Mouse (Mus musculus) spleen, postnatal 10 days (tissue): Measurements from ENCODE around the gene Pcsk5.

Experiments
- DNase-seq, 2 experiments: peaks; one replicate each; pipeline ENCODE4 v3.0.0; 2021 to 2022; ENCODE audit warnings: low spot score in 2 of 2

Pcsk5 gene

DNA sequence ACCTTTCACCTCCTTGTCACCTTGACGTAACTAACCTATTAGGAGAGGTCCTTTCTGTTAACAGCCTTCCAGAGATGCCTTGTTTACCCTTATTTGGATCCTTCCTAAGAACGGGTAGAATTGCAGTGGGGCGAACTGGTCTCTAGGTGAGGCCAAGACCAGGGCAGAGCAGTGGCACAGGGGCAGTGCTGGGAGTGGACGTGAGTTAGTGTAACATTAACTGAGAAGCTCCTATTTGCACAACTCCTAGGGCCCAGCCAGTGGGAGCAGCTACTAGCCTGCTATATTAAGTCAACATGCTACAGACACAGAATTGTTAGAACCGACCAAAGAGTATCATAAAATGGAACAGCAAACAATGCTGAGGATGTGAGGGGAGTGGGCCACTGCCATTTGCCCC, 30.8 kb downstream of the Pcsk5 start:
- DNase-seq = no peak

DNA sequence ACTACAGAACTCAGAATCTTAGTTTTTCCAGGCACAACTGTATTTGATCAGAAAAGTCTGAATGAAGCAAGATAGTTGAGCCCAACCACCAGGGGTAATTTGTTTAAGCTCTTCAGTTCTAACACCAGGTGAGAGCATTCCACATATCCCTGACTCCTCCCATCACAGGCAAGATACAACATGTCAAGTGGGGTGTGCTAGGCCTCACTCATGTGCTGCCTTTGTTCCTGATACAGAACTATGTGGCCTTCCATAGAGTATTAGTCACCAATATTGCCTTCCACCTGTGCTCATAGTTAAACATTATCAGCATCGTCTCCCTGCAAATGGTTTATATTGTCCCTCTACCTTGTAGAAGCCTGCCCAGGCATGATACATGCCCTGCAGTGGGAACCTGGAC, 36.6 kb downstream of the Pcsk5 start:
- no peak for DNase-seq

DNA sequence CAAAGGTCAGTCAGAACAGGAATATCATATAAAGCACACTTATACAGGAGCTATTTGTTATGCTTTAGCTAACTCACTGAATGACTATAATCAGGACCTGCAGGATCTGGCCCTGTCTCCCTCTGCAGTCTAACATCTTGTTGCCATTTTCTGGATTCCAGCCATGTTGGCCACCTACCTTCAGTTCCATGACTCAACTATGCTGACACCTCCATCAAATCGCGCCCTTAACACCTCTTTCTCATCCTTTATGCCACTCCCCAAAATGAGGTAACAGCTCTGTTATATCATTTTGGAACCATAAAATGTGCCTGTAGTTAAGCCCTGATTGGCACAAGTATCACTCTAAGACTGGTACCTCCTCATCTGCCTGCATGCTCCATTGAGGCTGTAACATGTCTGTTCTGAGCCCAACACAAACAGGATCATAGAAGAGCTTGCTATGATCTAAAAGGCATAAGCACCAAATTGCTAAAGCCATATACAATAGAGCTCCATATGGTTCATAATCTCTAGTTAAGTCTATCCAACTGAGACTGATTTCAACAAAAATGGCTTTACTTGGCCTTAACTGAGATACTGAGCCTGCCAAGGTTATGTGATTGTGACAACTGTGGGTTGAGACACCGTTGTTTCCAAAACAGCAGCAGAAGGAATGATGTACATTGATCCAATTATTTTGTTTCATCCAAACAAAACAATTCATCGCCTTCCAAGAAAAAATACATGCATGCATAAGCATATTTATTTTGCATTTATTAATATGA, 37.8 kb downstream of the Pcsk5 start:
- DNase-seq = no peak

- DNase-seq = no peak
Measured at GRCm38 (mm10) chr19:17793457-17793856, 44.0 kb downstream of the Pcsk5 start.

DNA sequence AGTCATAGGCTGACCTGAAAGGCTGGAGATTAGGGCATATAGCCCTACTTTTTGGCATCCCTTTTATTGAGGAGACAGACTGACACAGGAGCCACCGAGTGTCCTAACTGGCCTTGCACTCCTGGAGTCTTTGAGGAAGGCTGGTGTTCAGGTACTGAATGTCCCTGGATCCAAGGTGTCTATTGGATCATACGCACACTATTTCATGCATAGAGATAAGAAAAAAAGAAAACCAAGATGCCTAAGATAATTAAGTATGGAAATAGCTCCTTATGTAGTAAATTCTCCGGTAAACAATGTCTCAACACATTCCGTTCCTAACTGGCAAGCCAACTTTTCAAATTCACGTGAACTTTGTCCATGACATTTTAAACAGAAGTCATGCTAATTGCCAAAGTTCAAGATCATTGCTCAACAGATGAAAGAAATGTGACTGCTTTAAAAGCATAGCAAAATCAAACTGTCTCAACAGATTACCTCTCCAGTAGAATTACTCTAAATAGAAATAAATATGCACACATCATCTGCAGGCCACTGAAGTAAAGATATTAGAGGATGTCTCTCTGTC, 45.9 kb downstream of the Pcsk5 start:
- DNase-seq = no peak

DNA sequence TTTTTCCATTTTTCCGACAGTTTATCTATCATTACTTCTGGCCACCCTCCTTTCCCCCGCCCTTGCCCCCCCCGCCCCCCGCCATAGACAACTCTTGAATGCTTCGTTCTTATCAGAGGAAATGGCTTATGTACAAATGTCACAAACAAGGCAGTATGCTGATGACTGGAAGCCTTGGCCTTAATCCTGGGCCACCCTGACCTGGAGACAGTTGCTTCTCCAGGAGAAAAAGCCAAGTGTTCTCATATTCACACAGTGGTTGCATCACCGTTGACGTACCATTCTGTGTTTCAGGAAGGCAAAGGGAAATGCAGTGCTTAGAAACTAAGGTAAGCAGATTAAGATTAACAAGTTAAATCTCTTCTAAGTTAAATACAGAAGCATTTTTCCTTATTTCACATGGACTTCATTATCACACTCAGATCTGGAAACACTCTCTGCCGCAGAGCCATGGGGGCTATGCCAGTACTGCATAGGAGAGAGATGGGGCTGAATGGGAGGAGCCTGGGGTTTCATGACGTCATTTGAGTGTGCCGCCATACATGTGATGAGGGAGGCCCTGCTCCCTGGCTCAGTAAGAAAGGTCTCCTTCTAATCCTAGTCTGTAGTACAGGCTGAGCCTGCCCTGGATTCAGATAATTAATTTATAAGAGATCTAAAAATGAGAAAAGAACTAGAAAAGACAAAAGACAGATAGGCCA, 48.7 kb downstream of the Pcsk5 start:
- DNase-seq = no peak

- no peak for DNase-seq
Measured at GRCm38 (mm10) chr19:17786744-17787143, 50.7 kb downstream of the Pcsk5 start.

DNA sequence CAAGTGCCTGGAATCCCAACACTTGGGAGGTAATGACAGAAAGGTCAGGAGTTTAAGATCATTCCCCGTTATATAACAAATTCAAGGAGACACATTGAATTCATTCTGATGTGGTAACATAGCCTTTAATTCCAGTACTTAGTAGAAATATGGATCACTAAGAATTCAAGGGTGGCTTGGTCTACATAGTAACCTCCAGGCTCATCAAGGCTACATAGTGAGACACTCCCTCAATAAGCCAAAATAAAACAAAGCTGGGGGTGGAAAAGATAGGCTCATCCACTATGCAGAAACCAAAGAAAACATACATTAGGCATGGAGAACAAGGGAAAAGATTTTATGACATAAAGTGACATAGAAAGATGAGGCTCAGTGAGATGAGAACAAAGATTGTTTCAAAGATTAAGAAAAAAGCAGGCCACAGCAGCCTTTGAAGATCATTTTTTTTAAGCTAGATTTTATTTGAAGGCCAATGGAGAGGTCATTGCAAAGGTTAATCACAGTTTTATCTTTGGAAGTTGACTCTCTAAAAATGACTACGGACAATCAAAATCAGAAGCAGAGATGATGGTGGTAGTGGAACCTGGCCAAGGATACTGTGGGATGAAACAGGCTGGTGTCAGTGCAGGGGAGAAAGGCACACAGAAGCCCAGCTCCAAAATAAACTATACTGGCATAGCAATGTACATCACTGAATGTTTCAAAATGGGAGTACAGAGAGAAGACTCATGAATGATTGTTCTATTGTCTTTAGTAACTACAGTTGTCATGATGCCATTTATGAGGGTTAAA, 52.8 kb downstream of the Pcsk5 start:
- no peak for DNase-seq

- DNase-seq = no peak
Measured at GRCm38 (mm10) chr19:17783231-17783630, 54.2 kb downstream of the Pcsk5 start.

DNA sequence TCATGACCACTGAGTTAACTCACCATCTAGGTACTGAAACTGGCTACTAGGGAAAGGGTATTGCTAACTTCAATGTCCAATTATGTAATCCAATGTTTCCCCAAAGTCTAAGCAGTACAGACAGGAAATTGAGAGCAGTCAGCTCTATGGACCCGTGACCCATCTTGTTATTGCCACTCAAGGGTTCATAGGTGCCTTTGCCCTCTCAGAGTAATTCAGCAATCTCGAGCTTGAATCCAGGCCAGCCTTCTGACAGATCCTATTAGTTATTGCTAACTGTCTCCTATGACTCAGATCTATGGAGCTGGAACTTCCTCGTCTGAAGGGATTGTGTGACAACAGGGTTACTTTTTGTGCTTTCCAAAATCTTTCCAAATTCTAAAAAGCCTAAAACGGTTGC, 56.1 kb downstream of the Pcsk5 start:
- DNase-seq = no peak

- no peak for DNase-seq
Measured at GRCm38 (mm10) chr19:17775943-17776342, 61.5 kb downstream of the Pcsk5 start.

DNA sequence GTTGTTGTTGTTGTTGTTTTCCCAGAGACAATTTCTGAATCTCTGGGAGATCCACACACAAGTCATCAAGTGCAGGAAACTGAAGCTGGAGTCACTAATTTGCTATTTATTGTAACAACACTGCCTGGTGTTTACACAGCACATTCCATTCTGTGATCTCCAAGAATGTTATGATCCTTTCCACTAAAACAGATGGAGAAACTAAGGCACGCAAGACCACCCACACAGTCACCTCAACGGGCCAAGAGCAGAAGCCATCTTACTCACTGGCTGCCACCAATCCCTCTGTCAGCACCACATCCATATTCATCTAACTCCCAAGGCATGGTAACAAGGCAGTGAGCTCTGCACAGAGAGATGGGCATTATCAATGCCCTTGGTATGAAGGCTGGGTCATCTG, 62.3 kb downstream of the Pcsk5 start:
- DNase-seq = no peak

GRCm38 (mm10) chr19:17774061-17774460, 63.4 kb downstream of the Pcsk5 start:
- DNase-seq = no peak

- no peak for DNase-seq
Measured at GRCm38 (mm10) chr19:17769610-17770399, 67.6 kb downstream of the Pcsk5 start.

DNA sequence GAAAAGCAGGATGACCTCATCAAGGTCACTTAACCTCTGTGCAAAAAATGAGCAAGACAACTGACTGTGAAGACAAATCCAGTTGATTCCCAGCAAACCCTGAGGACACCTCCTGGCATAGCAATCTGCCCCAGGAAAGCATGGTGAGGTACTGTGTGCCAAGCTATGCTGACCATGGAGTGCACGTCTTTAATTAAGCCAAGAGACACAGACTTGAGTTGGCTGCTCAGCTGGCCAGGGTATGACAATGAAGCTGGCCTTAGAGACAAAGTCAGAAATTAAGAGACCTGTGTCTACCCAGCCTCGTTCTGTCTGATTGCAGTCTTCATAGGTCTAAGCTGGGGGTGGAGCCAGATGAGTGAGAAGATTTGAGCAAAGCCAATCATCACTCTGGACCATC, 72.4 kb downstream of the Pcsk5 start:
- DNase-seq = no peak

DNA sequence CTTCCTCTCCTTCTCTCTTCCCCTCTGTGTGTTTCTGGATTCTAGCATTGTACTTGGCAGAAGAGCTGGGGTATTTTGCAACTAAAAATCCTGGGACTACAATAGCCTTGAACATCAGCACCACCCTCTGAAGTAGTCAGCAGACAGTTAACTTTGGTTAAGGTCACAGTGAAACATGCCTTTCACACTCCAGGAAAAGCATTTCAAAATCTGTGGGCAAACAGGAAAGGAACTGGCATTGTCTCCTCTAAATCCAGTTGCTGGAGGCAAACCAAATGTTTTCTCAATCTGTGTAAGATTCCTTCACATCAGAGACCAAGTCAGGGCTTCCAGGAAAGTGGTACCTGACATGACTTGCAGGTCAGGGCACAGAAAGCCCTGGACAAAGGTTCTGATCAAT, 74.7 kb downstream of the Pcsk5 start:
- DNase-seq = no peak

DNA sequence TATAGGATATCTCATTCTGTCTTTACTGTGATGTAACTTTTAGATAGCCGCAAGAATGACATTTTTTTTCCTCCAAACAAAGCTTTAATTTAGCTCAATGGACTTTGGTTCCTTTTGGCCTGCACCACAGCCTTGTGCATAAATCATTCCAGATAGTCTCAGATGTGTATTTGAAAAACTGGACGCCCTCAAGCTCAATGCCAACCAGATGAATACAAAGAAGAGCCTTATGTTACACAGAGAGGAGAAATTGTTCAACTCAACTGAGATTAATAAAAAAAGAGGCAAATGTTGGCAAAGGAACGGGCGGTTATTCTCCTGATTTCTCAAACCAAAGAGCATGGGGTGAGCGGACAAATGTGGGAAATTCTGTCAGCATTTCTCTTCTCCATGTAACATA, 75.8 kb downstream of the Pcsk5 start:
- DNase-seq = no peak

DNA sequence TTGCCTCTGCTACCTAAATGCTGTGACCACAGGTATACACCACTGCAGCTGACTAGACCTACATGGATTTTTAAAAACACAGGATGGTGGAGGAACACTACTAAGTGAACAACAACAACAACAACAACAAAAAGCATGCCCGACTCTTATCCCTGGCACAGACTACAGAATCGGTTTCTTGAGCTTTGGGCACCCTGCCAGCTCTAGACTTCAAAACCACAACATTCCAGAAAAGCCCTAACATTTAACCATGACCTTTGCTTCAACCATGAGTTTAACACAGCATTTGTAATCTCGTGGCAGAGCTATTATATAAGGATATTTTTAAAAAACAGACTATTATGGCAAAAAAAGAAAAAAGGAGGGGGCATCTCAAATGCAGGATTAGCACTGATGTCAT, 84.6 kb downstream of the Pcsk5 start:
- no peak for DNase-seq

GRCm38 (mm10) chr19:17748331-17748730, 89.1 kb downstream of the Pcsk5 start:
- DNase-seq = no peak

- DNase-seq = no peak
Measured at GRCm38 (mm10) chr19:17745380-17745779, 92.1 kb downstream of the Pcsk5 start.

DNA sequence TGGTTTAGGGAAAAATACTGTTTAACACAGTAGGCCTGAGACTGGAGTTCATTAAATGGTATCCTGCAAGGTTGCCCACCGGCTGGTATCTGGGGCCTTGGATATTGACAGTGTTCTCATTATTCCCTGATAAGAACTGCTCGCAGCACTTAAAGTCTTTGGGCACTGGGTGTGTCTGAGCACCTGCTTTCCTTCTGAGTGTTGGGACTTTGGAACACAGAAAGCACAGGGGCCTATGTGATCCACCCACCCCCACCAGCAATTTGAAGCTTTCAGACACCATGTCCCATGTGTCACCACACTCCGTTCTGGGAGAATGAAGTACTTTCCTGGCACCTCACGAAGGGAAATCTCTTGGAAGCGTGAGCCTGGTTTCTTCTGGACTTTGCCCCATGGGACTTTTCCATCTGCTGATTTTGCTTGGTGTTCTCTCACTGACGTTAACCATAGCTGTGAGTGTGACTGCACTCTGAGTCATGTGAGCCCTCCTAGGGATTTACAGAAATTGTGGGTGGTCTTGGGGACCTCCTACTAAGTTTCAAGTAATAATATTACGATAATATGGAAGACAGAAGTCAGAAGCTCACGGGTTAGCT, 92.9 kb downstream of the Pcsk5 start:
- no peak for DNase-seq
